Comparison of ENCODE assay signal across 29 mouse cellular contexts in the genomic region with DNA sequence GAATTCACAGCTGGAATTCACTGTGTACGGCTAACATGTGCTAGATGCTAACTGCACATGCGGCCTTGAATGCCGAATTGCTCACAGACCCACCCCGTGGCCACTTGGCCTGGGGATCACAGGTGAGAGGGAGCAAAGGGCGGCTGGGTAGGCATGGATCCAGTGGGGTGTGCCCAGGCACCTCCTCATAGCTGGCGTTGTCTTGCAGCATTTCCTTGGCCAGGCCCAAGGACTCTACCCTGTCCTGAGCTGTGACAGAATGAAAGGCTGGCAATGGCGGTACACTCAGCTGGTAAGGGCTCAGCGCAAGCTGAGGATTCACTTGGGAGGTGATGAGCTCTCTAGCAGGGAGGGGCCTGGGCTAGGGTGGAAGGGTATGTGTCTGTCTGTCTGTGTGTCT. TPM values are rescaled to one million over a fixed set of nuclear protein-coding genes. Genes with fewer than 3 reads are reported as not detected.
DNase-seq lines count a peak whose midpoint lies in the region; ATAC-seq and TF ChIP-seq lines count a peak whose summit lies in the region.
"Had no signal": no experiment of that assay in that cellular context is flagged by ENCODE, and none has a peak within 500 bp of the region (broad histone marks: within the 10 kb centered on the region; RNA-seq: fewer than 3 reads in every experiment).

Gene Tldc2, plus strand, starts transcription at position 260 of the 400 bp plus-strand sequence.

- H3K4me1 ChIP-seq in midbrain, embryonic 10.5 days: peaks cover 19% of the 10 kb centered on the region
- H3K4me1 ChIP-seq in midbrain, embryonic 13.5 days (replicated peaks): peaks cover 7% of the 10 kb centered on the region
- H3K4me1 ChIP-seq in small intestine, adult 2 months (ENCODE audit: control insufficient read depth, insufficient read depth, insufficient read length, low read length): peaks cover 22% of the 10 kb centered on the region

- no peak for TF ChIP-seq CTCF in small intestine, adult 2 months (IDR thresholded peaks at IDR 0.05; ENCODE audit: extremely low read depth, insufficient read length, insufficient replicate concordance, low read depth, low read length)

- H3K9me3 ChIP-seq in midbrain, embryonic 10.5 days (replicated peaks): no peaks in the 10 kb centered on the region
- H3K9me3 ChIP-seq in midbrain, embryonic 13.5 days: no peaks in the 10 kb centered on the region
- H3K9me3 ChIP-seq: embryonic facial prominence, embryonic 13.5 days; forebrain, embryonic 12.5 days; limb, embryonic 13.5 days; megakaryocyte, embryonic 14.5 days; stomach, embryonic 15.5 days had no signal

- no peaks in the 10 kb centered on the region for H3K36me3 ChIP-seq in midbrain, embryonic 10.5 days
- H3K36me3 ChIP-seq in midbrain, embryonic 13.5 days: no peaks in the 10 kb centered on the region
- H3K36me3 ChIP-seq in small intestine, adult 2 months (ENCODE audit: control insufficient read depth, insufficient read depth, low read length): peaks cover 4% of the 10 kb centered on the region; the same call in 1 of the 2 replicates
- H3K36me3 ChIP-seq: embryonic facial prominence, embryonic 13.5 days; forebrain, embryonic 12.5 days; limb, embryonic 13.5 days; stomach, embryonic 15.5 days had no signal

- no peak within 1 kb of the TSS for H3K4me2 ChIP-seq in midbrain, embryonic 13.5 days (replicated peaks)
- H3K4me2 ChIP-seq: embryonic facial prominence, embryonic 13.5 days; forebrain, embryonic 12.5 days; hindbrain, embryonic 14.5 days; limb, embryonic 13.5 days; liver, embryonic 11.5 days; stomach, embryonic 15.5 days had no signal

- TF ChIP-seq POLR2A in small intestine, adult 2 months (IDR thresholded peaks at IDR 0.05; ENCODE audit: low read depth, low read length): peak; percentile 66

- no peak within 1 kb of the TSS for H3K9ac ChIP-seq in midbrain, embryonic 13.5 days (replicated peaks)
- H3K9ac ChIP-seq: embryonic facial prominence, embryonic 13.5 days; forebrain, embryonic 12.5 days; hindbrain, embryonic 14.5 days; stomach, embryonic 15.5 days had no signal

- no peak within 1 kb of the TSS for H3K4me3 ChIP-seq in midbrain, embryonic 10.5 days
- no peak within 1 kb of the TSS for H3K4me3 ChIP-seq in midbrain, embryonic 13.5 days (replicated peaks)
- peak within 1 kb of the TSS; percentile 50 for H3K4me3 ChIP-seq in small intestine, adult 2 months (ENCODE audit: low read depth, low read length)
- H3K4me3 ChIP-seq: embryonic facial prominence, embryonic 13.5 days; forebrain, embryonic 12.5 days; limb, embryonic 13.5 days; megakaryocyte, embryonic 14.5 days; stomach, embryonic 15.5 days had no signal

- WGBS in midbrain, embryonic 10.5 days: 87% methylated on average over 8 of the region's 8 CpGs
- 89% methylated on average over 8 of the region's 8 CpGs for WGBS in midbrain, embryonic 13.5 days
- 40% methylated on average over 8 of the region's 8 CpGs for WGBS in small intestine, adult 2 months

- peak; percentile 83 for DNase-seq in heart, adult 11 months
- DNase-seq in heart, adult 9 months (ENCODE audit: low spot score in 2 of 2): no peak
- peak; percentile 40 for DNase-seq in kidney, adult 11 months
- no peak for DNase-seq in kidney, postnatal 25 days
- DNase-seq in midbrain, embryonic 10.5 days (ENCODE audit: low spot score): no peak
- DNase-seq in c-Kit-positive CD71-positive TER-119-positive erythroid progenitor cells, embryonic 14.5 days (ENCODE audit: low spot score): no peak
- DNase-seq: adrenal gland, postnatal 25 days; B cell, adult 2 months; cerebellum, adult 8-10 months; gastrocnemius, postnatal 25 days; heart, adult 18-20 months; heart, postnatal 14 days; lung, adult 18-20 months; lung, postnatal 4 days; midbrain, embryonic 14.5 days; thymus, postnatal 14 days had no signal

- H3K27ac ChIP-seq in midbrain, embryonic 10.5 days (replicated peaks): 0 out of 2 replicates have a peak within 1 kb of the TSS, but pooled peaks have one; percentile 29
- H3K27ac ChIP-seq in midbrain, embryonic 13.5 days: no peak within 1 kb of the TSS
- peak within 1 kb of the TSS; percentile 91 for H3K27ac ChIP-seq in small intestine, adult 2 months (ENCODE audit: insufficient read depth, low read depth, low read length)
- H3K27ac ChIP-seq: embryonic facial prominence, embryonic 13.5 days; forebrain, embryonic 12.5 days; hindbrain, embryonic 14.5 days; limb, embryonic 13.5 days; stomach, embryonic 15.5 days had no signal

- no peak for ATAC-seq in midbrain, embryonic 13.5 days
- ATAC-seq: lung, postnatal 0 days had no signal

- no peaks in the 10 kb centered on the region for H3K27me3 ChIP-seq in midbrain, embryonic 10.5 days (ENCODE audit: low read depth, poor library complexity, severe bottlenecking)
- no peaks in the 10 kb centered on the region for H3K27me3 ChIP-seq in midbrain, embryonic 13.5 days
- H3K27me3 ChIP-seq in small intestine, adult 2 months (ENCODE audit: control insufficient read depth, insufficient read depth, low read length): no peaks in the 10 kb centered on the region
- H3K27me3 ChIP-seq: embryonic facial prominence, embryonic 13.5 days; limb, embryonic 13.5 days; stomach, embryonic 15.5 days had no signal

RNA-seq across cellular contexts. Expression of gene Tldc2, which starts in this region (rescaled TPM):
- polyA plus RNA-seq in midbrain, embryonic 10.5 days (2016; fragmentation: Nextera tagmentation; extraction: Ambion mirVana): not detected in 2 replicates
- polyA plus RNA-seq in midbrain, embryonic 13.5 days (2015; fragmentation: Nextera tagmentation; extraction: Ambion mirVana): not detected in 2 replicates
- 8.8 and 12.4 TPM in 2 replicates for polyA plus RNA-seq in small intestine, adult 2 months (2012; rRNA removed)
- polyA plus RNA-seq: embryonic facial prominence, embryonic 13.5 days; forebrain, embryonic 12.5 days; heart, embryonic 14.5 days; hindbrain, embryonic 14.5 days; intestine, embryonic 14.5 days; limb, embryonic 13.5 days; liver, embryonic 11.5 days; lung, postnatal 0 days; midbrain, embryonic 14.5 days; neural tube, embryonic 14.5 days; stomach, embryonic 15.5 days had no signal

Comparison
In these comparisons a context has a peak if more than half of its experiments do, and no peak if none do; other contexts are left out.
1. DNase-seq: peak in heart, adult 11 months (single experiment) and kidney, adult 11 months (single experiment); none in heart, adult 9 months (0 of 2), kidney, postnatal 25 days (0 of 2), midbrain, embryonic 10.5 days (single experiment) and c-Kit-positive CD71-positive TER-119-positive erythroid progenitor cells, embryonic 14.5 days (single experiment).